Mouse (Mus musculus): ENCODE results near the gene Cgnl1.
A peak's percentile ranks its signal among the peaks of the same experiment; 100 is the strongest.

Cgnl1 gene

GRCm38 (mm10) chr9:71666432-71666831 is 105.0 kb downstream of the Cgnl1 start:
- no peak for DNase-seq

GRCm38 (mm10) chr9:71665493-71665892 is 105.9 kb downstream of the Cgnl1 start:
- no peak for DNase-seq

GRCm38 (mm10) chr9:71664855-71665254 is 106.5 kb downstream of the Cgnl1 start:
- DNase-seq = no peak

- no peak for DNase-seq
These were observed 107.8 kb downstream of the Cgnl1 start for GRCm38 (mm10) chr9:71663421-71664217.

- DNase-seq = peak; percentile 33
These were observed 110.9 kb downstream of the Cgnl1 start for GRCm38 (mm10) chr9:71660540-71660939.

- DNase-seq = no peak
These were observed 111.7 kb downstream of the Cgnl1 start for GRCm38 (mm10) chr9:71659681-71660080.

- no peak for DNase-seq
These were observed 114.2 kb downstream of the Cgnl1 start for GRCm38 (mm10) chr9:71657199-71657598.

- DNase-seq = no peak
These were observed 116.5 kb downstream of the Cgnl1 start for GRCm38 (mm10) chr9:71654861-71655260.

GRCm38 (mm10) chr9:71646115-71646514 is 125.3 kb downstream of the Cgnl1 start:
- DNase-seq = peak; percentile 56

- DNase-seq = no peak
These were observed 127.8 kb downstream of the Cgnl1 start for GRCm38 (mm10) chr9:71643611-71644010.

GRCm38 (mm10) chr9:71642270-71642669 is 129.1 kb downstream of the Cgnl1 start:
- no peak for DNase-seq

GRCm38 (mm10) chr9:71640361-71640927 is 131.0 kb downstream of the Cgnl1 start:
- no peak for DNase-seq

- DNase-seq = no peak
These were observed 133.2 kb downstream of the Cgnl1 start for GRCm38 (mm10) chr9:71638198-71638597.

GRCm38 (mm10) chr9:71636854-71637253 is 134.5 kb downstream of the Cgnl1 start:
- no peak for DNase-seq

GRCm38 (mm10) chr9:71635627-71636026 is 135.8 kb downstream of the Cgnl1 start:
- no peak for DNase-seq

- DNase-seq = no peak
These were observed 136.5 kb downstream of the Cgnl1 start for GRCm38 (mm10) chr9:71634916-71635315.

- no peak for DNase-seq
These were observed 142.5 kb downstream of the Cgnl1 start for GRCm38 (mm10) chr9:71628921-71629320.

GRCm38 (mm10) chr9:71628286-71628685 is 143.1 kb downstream of the Cgnl1 start:
- no peak for DNase-seq

- DNase-seq = no peak
These were observed 145.4 kb downstream of the Cgnl1 start for GRCm38 (mm10) chr9:71625961-71626360.

GRCm38 (mm10) chr9:71624793-71625495 is 146.5 kb downstream of the Cgnl1 start:
- DNase-seq = peak; percentile 67

GRCm38 (mm10) chr9:71623871-71624569 is 147.4 kb downstream of the Cgnl1 start:
- DNase-seq = peak; percentile 18

- no peak for DNase-seq
These were observed 148.8 kb downstream of the Cgnl1 start for GRCm38 (mm10) chr9:71622593-71622992.

- DNase-seq = no peak
These were observed 149.4 kb downstream of the Cgnl1 start for GRCm38 (mm10) chr9:71621968-71622367.

Measured in liver (tissue).